Mouse (Mus musculus): ENCODE measurements at regions not wholly inside any gene's neighbourhood (a gene's known extent, or its start where the extent isn't known, plus 50 kb on each side); places are given as distances from the start of the nearest gene placed in this dataset.

GRCm38 (mm10) chr6:101062186-101062585 lies 228.8 kb downstream of the Ppp4r2 start:
- no peak for TF ChIP-seq EP300 (optimal IDR thresholded peaks at IDR 0.05)
- TF ChIP-seq CTCF (IDR thresholded peaks at IDR 0.05; ENCODE audit: low read depth) = no peak
